Mouse (Mus musculus) left cerebral cortex, adult 8-10 months (tissue): ENCODE results near the gene Tnf. TPM values are rescaled to one million over a fixed set of nuclear protein-coding genes. Genes with fewer than 3 reads are reported as not detected.
A peak's percentile ranks its signal among the peaks of the same experiment; 100 is the strongest.

ENCODE experiments used
- DNase-seq, 2 experiments: peaks; one replicate each; pipeline ENCODE4 v3.0.0; 2022; ENCODE audit warnings: low spot score in 2 of 2
- total RNA-seq, 4 experiments: library from RNA; stranded (reverse); gene quantifications; 2 replicates each; pipeline ENCODE4 v1.2.4; 2022

Gene Tnf
- under 1 TPM in 1 of 4 experiments, not detected in 3; 0.39 TPM for total RNA-seq

DNA sequence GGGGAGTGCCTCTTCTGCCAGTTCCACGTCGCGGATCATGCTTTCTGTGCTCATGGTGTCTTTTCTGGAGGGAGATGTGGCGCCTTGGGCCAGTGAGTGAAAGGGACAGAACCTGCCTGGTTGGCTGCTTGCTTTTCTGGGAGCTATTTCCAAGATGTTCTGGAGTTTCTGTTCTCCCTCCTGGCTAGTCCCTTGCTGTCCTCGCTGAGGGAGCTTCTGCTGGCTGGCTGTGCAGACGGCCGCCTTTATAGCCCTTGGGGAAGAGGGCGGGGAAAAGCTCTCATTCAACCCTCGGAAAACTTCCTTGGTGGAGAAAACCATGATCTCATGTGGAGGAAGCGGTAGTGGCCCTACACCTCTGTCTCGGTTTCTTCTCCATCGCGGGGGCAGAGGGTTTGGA is at the start of gene Tnf:
TSS of gene Tnf (minus strand) at position 221 of the 400 bp plus-strand sequence.
- DNase-seq = no peak

DNA sequence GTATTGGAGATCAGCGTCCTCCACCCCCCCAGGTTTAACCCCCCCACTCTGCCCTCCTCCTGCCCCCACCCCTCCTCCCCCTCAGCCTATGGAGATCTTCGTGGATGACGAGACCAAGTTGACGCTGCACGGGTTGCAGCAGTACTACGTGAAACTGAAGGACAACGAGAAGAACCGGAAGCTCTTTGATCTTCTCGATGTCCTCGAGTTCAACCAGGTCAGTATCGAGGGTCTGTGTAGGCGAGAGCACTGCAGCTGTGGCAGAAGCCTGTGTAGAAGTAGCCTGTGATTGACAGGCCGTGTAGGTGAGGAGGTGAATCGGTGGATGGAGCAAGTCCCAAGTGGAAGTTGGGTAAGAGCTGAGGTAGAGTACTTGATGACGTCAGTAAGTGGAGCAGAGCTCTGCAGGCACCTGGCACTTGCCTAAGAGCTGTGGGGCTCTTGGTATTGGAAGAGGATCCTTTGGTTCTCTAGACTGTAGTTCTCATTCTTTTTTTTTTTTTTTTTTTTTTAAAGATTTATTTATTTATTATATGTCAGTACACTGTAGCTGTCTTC is 49.4 kb upstream of the Tnf start:
- DNase-seq = no peak

DNA sequence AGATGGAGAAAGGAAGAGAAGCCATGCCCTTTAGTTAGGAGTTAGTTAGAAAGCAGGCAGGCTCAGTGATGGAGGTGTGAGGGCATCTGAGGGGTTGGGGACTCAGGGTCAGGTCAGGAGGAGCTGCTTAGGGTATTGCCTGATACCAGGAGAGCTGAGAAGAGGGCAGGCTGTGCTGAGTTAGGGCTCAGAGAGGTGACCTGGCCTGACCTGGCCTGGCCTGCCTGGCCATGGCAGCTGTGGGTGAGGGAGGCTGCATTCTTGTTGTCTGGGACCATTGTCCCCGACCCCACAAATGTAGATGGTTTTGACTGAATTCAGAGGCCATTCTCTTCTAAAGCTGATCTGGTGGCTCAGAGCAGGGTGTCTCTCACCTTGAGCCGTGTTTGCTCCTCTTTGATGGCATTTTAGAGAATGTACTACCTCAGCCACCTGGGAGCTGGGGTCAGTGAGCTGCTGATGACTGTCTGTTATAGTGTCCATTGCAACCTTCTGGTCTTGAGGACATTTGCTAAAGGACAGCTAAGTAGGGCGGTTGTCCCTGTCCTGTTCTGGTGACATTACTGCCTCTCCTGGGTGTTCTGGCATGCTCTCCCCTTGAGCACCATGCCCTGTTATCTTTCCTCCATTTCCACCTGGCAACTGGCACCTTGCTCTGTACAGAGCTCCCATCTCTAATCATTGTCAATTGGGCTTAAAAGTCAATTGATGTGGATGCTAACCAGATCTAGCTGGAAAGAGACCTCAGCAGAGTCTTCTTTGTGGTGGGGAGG is 48.7 kb upstream of the Tnf start:
- no peak for DNase-seq

DNA sequence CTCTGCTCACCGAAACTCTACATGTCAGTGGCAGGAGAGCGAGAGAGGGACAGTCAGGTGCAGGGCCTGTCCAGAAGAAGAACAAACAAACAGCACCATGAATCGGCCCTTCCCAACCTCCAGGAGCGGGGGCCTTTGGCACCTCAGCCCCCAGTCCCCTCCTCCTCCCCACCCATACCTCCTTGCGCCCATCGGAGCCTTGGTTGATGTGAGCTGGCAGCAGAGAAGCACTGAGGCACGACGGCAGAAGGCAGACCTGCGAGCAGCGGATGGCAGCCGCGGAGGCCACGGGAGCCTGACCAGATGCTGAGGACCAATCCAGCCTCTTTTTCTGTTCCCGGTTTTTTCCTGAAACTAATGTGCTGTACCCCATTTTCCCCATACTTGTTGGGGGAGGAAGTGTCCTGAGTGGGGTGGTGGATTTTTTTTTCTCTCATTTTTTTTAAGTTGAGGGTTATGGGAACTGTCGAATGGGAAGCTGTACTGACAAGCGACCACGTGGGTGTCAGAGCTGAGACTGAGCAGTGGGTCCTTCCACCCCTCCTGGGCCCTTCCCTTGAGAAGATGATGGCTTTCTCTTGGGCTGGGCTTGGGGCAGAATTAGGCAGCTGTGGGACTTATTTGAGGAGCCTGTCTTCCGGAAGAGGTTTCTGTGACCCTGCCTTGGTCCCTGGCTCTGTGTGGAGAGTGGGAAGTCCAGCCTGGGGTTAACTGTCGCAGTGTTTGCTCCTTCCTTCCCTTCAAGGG is 47.8 kb upstream of the Tnf start:
- no peak for DNase-seq

DNA sequence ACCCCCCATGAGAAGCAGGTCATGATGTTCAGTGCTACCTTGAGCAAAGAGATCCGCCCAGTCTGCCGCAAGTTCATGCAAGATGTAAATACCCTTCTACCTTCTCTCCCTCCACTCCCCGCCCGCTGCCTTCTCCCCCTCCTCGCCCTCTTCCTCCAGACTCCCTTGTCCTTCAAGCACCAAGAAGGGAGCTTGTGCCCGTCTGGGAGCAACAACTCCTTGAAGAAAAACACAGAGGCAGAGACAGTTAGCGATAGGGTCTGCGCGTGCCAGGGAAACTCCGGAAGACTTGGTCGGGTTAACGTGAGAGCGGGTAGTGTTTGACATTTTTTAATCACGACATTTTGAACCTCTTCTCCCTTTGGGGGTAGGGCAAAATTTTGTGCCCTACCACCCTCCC is 47.2 kb upstream of the Tnf start:
- DNase-seq = no peak

DNA sequence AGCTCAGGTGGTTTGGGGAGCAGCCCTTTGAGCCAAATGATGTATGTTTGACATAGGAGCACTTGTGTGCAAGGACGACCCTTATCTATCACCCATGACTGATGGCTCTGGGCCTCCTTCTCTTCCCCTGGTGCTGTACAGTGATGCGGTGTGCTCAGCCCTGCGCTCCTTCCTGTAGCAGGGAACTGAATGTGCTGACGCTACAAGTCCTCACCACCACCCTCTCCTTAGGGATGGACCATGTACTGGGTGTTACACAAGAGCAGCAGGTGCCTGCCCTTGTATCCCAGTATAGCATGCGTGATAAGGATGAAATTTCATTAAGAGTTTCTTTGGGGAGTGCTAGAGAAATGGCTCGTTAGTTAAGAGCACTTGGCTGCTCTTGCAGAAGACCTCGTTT is 45.3 kb upstream of the Tnf start:
- no peak for DNase-seq

DNA sequence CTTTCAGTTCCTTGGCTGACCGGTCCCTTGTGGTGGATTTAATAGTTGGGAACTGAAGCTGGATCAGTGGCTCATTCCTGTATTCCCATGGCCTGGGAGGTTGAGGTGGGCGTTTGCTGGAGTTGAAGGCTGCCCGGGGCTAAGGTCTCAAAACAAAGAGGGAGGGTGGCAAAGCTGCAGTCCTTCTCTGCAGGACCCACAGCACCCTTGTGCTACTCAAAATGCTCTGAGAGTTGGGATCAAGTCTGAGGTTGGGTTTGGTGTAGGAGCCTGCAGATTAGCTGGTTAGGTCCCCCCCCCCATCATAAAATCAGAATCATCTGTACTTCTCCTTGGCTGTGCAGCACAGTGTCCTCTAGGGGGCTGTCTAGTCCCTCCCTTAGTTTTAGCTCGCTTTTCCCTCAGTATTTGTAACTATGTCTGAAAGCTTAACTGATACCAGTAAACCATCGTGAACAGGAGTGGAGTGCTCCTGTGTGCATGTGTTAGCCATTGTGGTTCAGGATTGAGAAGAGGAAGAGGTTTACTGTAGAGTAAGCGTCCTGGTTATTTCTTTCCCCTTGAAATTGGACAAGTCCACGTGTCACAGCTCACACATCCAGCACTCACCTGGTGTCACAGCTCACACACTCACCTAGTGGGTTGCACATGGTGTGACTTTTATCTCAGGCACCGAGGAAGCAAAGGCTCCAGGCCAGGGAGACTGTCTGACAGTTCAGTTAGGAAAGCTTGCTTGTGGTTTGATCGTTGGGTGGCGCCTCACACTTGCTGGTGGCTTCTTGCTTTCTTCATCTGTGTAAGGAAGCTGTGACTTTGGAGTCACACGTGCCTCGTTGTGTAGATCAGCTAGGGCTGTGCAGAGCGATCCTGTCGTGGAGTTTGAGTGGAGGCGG is 44.2 kb upstream of the Tnf start:
- DNase-seq = no peak

DNA sequence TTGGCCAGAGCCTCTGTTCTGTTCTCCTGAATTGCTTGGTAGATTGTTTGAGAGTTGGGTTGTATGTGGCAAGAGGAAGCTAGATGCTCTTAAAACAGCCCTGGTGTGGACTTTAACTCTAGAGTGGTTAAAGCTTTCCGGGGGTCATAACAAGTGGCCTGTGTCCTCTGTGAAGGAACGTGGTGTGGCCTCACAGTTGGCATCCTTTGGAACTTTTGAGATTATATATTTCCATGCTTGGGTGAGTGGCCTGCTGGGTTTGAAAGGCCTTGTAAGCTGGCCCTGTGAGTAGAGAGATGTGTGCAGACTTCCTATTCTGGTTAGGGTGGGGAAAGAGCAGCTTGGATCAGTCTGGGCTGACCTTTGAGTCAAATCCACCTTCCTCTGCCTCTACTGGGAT is 43.2 kb upstream of the Tnf start:
- DNase-seq = no peak

DNA sequence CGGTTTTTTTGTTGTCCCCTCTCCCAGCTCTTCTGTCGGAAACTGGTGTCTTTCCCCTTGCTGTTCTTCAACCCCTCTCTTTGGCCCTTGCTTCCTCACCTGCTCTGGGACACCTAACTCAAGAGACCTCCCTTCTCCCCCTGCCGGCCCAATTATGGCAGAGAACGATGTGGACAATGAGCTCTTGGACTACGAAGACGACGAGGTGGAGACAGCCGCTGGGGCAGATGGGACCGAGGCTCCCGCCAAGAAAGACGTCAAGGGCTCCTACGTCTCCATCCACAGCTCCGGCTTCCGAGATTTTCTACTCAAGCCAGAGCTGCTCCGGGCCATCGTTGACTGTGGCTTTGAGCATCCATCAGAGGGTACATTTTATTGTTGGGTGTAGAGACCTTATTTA is 41.3 kb upstream of the Tnf start:
- DNase-seq = peak in 1 of 2 experiments; percentile 54

DNA sequence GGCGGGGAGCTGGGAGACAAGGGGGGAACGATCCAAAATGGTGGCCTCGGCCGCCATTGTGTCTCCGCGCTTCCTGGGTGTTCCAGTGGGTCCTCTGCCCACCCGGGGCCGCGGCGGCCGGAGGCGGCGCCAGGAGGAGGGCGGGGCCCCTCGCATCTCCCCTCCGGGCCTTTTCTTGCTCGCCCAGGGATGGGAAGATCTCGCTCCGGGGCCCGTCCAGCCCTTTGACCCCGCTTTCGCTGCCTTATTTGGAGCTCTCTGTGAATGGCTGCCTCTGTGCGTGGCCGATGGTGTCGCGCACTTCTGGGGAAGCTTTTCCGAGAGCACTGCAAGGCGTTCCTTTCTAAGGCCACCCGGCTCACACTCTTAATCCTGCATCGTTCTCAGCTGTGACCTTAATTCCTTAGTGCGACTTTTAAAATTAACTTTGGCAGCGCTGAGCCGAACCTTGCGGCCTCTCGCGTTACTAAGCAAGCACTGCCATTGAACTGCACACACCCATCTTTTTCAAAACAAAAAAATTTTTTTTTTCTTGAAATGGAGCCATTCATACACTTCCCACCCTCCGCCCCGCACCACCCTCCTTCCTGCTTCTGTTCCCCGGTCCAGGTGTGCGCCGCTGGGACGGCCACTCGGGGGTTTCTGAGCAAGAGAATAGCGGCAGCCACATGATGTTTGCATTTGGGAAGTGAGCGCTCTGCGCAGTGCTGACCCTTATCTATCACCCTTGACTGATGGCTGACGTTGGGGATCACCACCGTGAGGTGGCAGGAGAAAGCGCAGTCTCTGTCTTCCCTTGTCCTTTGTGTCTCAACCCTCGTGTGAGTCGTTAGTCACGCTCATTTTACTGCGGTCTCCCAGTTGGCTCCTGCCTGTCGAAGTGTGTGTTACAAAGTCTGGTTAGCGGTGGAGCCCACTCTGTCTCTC is 40.5 kb upstream of the Tnf start:
- DNase-seq = peak in 1 of 2 experiments; percentile 74

DNA sequence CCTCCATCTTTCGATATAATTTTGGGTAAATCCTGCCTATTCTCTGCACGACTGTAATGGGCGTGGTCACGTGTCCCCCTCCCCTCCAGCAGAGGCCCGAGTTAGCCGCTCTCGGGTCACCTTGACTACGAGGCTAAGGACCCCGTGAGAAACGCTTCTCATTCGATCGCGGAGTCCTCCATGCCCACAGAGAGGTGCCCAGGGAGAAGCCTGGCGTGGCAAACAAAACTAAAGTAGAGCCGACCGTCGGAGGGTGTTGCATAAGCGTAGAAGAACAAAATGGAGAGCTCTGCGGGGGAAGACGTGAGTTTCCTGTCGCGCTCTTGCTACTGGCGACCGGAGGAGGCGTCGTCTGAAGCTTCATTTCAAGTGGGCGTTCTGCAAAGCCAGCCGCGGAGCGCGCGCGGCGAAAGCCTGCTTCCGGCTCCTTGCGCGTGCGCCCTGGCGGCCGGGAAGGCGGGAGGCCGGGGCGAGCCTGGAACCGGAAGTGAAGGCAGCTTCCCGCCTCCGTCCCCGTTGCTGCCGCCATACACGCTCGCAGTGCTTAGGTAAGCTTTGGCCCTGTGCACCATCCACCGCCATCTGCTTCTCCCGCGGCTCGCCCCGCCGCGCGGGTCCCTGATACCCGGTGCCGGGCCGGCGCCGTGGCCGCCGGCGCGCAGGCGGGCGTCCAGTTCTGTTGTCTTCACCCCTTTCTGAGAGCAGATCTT is 39.7 kb upstream of the Tnf start, which contains the start of gene Ddx39b:
TSS of gene Ddx39b (plus strand) at position 442 of the 710 bp plus-strand sequence.
- peak; percentile 96 for DNase-seq

DNA sequence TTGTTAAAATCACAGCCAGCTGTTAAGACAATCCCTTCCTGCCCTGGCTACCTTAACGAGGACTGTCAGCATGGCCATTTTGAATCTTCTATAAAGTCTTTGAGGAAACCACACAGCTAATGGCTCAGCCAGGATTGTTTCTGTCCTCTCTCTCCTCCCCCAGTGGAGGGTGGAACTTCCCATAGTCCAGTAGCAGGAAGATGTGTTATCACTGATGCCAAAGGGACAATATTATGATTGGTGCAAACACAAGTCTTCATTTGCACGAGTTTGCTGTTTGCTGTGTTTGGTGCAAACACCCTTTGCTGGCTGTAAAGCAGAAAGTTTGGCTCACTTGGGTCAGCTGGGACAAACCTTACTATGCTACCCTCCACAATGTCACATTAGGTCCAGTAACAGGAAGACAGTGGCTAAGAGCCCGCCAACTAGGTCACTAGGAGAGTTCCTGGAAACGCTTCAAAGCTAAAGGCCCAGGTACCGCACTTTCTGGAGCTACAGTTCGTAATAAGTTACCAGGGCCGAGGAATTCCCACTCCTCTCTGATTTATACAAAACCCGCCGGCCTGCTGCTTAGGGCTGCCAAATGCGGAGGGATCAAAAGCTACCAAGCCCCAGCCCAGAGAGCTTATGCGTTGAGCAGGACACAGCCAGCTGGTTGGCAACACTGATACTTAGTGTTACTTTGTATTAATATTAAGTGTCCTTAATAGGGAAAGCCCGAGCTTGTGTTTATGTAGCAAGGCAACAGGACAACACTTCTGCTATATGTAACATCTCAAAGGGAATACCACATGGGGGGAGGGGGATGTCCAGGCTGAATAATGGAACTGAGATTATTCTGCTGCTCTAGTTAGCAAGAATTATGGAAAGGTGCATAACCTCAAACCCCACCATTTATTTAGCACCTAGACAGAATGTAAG is 38.8 kb upstream of the Tnf start:
- DNase-seq = no peak

DNA sequence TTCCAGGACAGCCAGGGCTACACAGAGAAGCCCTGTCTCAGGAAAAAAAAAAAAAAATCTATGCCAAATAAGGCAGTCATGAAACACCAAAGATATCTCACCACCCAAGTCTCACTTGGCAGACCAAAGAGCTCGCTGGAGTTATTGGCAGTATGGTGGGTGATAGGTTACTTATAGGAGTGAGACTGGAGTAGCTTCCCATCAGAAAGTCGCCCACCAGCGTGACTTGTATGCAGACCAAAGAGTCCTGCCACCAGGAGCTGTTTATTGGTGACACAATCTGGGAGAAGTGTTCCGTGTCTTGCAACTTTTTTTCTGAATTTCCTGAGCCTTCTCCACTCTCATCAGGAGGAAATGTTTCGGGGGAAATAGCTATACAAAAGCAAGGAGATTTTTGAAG is 37.9 kb upstream of the Tnf start:
- no peak for DNase-seq

DNA sequence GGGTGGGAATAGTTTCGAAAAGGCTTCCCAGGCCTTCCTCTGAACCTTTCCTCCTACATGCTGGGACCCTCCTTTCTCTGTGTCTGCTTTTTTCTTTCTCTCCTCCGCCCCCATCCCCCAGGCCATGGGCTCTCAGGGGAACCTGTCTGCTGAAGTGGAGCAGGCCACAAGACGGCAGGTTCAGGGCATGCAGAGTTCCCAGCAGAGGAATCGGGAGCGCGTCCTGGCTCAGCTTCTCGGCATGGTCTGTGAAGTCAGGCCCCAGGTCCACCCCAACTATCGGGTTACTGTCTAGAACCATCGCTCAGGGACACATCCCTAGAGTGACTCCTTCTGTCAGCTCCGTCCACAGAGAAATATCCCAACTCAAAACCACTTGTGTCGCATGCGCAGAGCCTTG is 35.7 kb upstream of the Tnf start:
- no peak for DNase-seq

DNA sequence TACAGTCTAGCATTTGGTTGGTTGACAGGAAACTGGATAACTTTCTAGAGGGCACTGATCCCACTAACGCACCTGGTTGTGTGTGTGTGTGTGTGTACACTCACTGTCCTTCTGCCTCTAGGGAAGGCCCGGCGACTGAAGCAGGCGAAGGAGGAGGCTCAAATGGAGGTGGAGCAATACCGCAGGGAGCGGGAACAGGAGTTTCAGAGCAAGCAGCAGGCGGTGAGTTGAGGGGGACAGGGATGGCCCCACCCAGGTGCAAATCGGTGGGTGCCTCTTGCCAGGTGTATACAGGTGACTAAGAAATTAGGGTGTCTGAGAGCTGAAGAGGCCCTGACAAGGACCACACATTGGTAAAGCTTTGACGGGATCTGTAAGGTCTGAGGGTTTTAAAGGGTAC is 35.2 kb upstream of the Tnf start:
- peak in 1 of 2 experiments; percentile 50 for DNase-seq

DNA sequence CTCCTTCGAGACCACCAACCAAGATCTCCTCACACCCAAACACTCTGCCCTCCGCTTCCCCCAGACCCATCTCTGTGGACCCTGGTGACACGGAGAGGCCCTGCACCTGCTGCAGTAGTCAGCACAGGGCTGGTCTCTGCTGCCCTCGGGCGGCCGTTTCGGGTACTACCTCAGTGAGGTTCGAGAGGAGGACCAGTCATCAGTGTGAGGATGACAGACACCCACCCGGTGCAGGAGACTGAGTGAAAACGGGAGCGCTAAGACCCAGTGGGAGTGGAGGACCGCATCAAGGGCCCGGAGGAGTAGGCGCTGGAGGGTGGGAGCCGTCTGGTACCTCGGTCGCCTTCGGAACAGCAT is 34.6 kb upstream of the Tnf start:
- DNase-seq = peak; percentile 96 to 100

DNA sequence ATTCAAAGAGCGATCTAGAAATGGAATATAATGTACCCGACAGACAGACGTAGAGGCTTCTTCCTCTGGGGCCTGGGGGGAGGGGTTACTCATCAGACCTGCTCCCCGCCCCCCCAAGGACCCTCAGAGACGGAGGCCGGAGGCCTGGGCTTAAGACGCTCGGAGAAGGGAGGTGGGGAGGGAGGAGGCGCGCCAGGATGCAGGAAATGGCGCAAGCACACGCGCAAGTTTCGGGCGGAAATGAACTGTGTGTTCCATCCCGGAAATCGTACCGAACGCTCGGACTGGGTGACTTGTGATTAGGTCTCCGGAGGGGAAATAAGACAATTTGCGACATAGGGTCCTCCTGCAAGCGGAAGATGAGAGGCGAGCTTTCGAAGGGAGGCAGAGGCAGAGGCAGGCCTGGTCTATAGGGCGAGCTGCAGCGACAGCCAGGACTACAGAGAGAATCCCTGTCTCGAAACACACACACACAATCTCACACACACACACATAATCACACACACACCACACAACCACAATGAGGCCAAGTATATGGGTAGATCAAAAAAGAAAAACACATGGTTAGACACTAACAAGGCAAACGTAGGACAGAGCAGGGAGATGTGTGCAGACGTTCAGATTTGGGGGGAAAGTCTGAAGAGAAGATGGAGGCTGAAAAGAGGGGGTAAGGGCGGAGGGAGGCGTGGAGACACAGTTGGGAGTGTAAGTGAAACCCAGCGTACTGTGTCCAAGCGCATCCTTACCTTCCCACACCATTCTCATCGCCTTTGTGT is 34.0 kb upstream of the Tnf start, which contains the start of gene Nfkbil1:
TSS of gene Nfkbil1 (minus strand) at position 179 of the 776 bp plus-strand sequence.
- peak; percentile 85 to 90 for DNase-seq

DNA sequence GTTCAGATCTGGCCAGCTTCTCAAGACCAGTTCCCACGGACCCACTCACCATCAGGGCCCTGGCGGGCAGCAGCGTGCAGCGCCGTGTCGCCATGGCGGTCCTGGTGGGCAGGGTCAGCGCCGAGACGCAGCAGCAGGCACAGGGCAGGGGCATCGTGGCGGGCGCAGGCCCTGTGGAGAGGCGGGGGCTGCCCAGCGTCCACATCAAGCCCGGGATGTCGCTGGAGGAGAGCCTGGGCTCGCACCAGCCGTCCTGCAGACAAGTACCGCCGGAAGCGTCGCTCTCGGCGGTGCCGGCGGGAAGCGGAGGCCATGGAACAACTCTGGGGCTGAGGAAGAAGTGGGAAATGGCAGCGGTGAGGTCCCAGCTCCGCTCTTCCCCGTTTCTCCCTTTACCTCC is 33.1 kb upstream of the Tnf start:
- no peak for DNase-seq
